Comparison of ENCODE assay signal across 8 mouse cellular contexts in the genomic region with DNA sequence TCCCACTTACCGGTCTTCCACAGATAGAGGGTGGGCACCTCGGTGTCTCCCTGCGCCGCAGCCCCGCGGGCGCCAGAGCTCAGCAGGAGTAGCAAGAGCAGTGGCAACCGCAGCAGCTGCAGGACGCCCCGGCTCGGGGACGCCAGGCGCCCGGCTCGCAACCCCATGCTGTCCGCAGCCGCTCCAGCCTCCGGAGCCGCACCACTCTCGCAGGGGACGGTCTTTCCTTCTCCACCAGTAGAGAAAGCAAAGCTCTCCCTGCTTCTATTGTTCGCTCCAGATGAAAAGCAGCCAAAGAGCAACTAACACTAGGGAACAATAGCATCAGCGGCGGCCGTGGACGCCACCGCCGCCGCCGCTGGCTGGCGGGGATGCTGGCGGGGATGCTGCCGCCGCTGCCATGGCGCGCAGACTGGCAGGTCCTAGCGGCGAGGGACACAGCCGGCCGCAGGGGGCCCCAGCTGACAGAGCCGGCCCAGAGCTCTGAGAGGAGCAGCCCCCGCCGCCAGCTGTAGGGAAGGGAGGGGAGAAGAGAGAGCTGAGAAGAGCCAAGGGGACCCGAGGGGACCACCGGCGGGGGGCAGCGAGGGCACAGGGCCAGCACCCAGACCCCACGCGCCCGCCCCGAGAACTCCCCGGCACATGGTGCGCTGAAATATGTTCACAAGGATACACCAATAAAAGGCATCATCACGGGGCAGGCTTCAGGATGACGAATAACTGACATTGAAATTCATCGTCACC. TPM values are rescaled to one million over a fixed set of nuclear protein-coding genes. Genes with fewer than 3 reads are reported as not detected.
DNase-seq lines count a peak whose midpoint lies in the region; ATAC-seq and TF ChIP-seq lines count a peak whose summit lies in the region.

A gene (minus strand): TSS at position 624 of the 744 bp plus-strand sequence.

- H3K4me1 ChIP-seq in brown adipose tissue, adult 24 weeks (ENCODE audit: control insufficient read depth, insufficient read depth, insufficient read length, low read length): no peaks in the 10 kb centered on the region
- peaks cover 14% of the 10 kb centered on the region for H3K4me1 ChIP-seq in forebrain, embryonic 13.5 days
- peaks cover 8% of the 10 kb centered on the region for H3K4me1 ChIP-seq in heart, embryonic 15.5 days (replicated peaks)
- no peaks in the 10 kb centered on the region for H3K4me1 ChIP-seq in liver, embryonic 12.5 days
- peaks cover 22% of the 10 kb centered on the region for H3K4me1 ChIP-seq in neural tube, embryonic 15.5 days

- H3K27ac ChIP-seq in brown adipose tissue, adult 24 weeks (replicated peaks; ENCODE audit: low read depth, low read length): no peak within 1 kb of the TSS; the same call in 1 of the 2 replicates
- peak within 1 kb of the TSS; percentile 87 for H3K27ac ChIP-seq in forebrain, embryonic 13.5 days
- H3K27ac ChIP-seq in heart, embryonic 15.5 days: peak within 1 kb of the TSS; percentile 80
- no peak within 1 kb of the TSS for H3K27ac ChIP-seq in liver, embryonic 12.5 days
- peak within 1 kb of the TSS; percentile 97 for H3K27ac ChIP-seq in neural tube, embryonic 15.5 days (replicated peaks)

- TF ChIP-seq CTCF in C2C12 (IDR thresholded peaks at IDR 0.05; ENCODE audit: control insufficient read depth, insufficient read depth, insufficient read length): no peak

- H3K9me3 ChIP-seq in forebrain, embryonic 13.5 days (replicated peaks): no peaks in the 10 kb centered on the region
- H3K9me3 ChIP-seq in heart, embryonic 15.5 days (replicated peaks): no peaks in the 10 kb centered on the region
- H3K9me3 ChIP-seq in liver, embryonic 12.5 days (replicated peaks): no peaks in the 10 kb centered on the region
- no peaks in the 10 kb centered on the region for H3K9me3 ChIP-seq in neural tube, embryonic 15.5 days (replicated peaks)

- H3K9ac ChIP-seq in forebrain, embryonic 13.5 days: peak within 1 kb of the TSS; percentile 76
- peak within 1 kb of the TSS; percentile 63 for H3K9ac ChIP-seq in heart, embryonic 15.5 days
- no peak within 1 kb of the TSS; the same call in 1 of the 2 replicates for H3K9ac ChIP-seq in liver, embryonic 12.5 days
- peak within 1 kb of the TSS; percentile 88 for H3K9ac ChIP-seq in neural tube, embryonic 15.5 days (replicated peaks)

- no peaks in the 10 kb centered on the region for H3K79me2 ChIP-seq in C2C12 (ENCODE audit: control insufficient read depth, insufficient read depth)

- H3ac ChIP-seq in C2C12 (ENCODE audit: control insufficient read depth, insufficient read length, low read depth): peak within 1 kb of the TSS; percentile 69

- WGBS in forebrain, embryonic 13.5 days: under 1% methylated on average over 56 of the region's 56 CpGs
- WGBS in heart, embryonic 15.5 days: 0% methylated on average over 55 of the region's 56 CpGs
- WGBS in liver, embryonic 12.5 days (ENCODE audit: insufficient replicate concordance): 2% methylated on average over 56 of the region's 56 CpGs
- under 1% methylated on average over 56 of the region's 56 CpGs for WGBS in neural tube, embryonic 15.5 days

- H3K27me3 ChIP-seq in C2C12 (ENCODE audit: control insufficient read depth, insufficient read depth, insufficient read length): no peaks in the 10 kb centered on the region
- peaks cover 9% of the 10 kb centered on the region; the same call in 1 of the 2 replicates for H3K27me3 ChIP-seq in forebrain, embryonic 13.5 days
- no peaks in the 10 kb centered on the region for H3K27me3 ChIP-seq in heart, embryonic 15.5 days
- peaks cover 35% of the 10 kb centered on the region for H3K27me3 ChIP-seq in liver, embryonic 12.5 days (replicated peaks)
- H3K27me3 ChIP-seq in neural tube, embryonic 15.5 days (replicated peaks): no peaks in the 10 kb centered on the region

- peak; percentile 92 for ATAC-seq in forebrain, embryonic 13.5 days
- ATAC-seq in heart, embryonic 15.5 days (replicated peaks; ENCODE audit: insufficient number of reproducible peaks, insufficient read depth, low FRiP score, low read depth): peak; percentile 87
- peak; percentile 44 for ATAC-seq in liver, embryonic 12.5 days
- ATAC-seq in neural tube, embryonic 15.5 days (ENCODE audit: low FRiP score): peak; percentile 90
- ATAC-seq in CD4-positive, CD25-positive, alpha-beta regulatory T cell, adult 4 months: no peak

- peak within 1 kb of the TSS; percentile 90 for H3K4me2 ChIP-seq in forebrain, embryonic 13.5 days
- H3K4me2 ChIP-seq in heart, embryonic 15.5 days: peak within 1 kb of the TSS; percentile 97
- H3K4me2 ChIP-seq in liver, embryonic 12.5 days: peak within 1 kb of the TSS; percentile 72
- H3K4me2 ChIP-seq in neural tube, embryonic 15.5 days: peak within 1 kb of the TSS; percentile 72

- H3K36me3 ChIP-seq in C2C12 (ENCODE audit: control insufficient read depth, insufficient read depth): no peaks in the 10 kb centered on the region
- no peaks in the 10 kb centered on the region for H3K36me3 ChIP-seq in forebrain, embryonic 13.5 days (ENCODE audit: poor library complexity, severe bottlenecking)
- no peaks in the 10 kb centered on the region for H3K36me3 ChIP-seq in heart, embryonic 15.5 days
- H3K36me3 ChIP-seq in liver, embryonic 12.5 days: no peaks in the 10 kb centered on the region
- no peaks in the 10 kb centered on the region for H3K36me3 ChIP-seq in neural tube, embryonic 15.5 days

- no peaks in the 10 kb centered on the region for H3K79me3 ChIP-seq in C2C12 (ENCODE audit: low read depth)

- peak within 1 kb of the TSS; percentile 31 for H3K4me3 ChIP-seq in C2C12 (ENCODE audit: insufficient read depth, poor library complexity, severe bottlenecking)
- H3K4me3 ChIP-seq in brown adipose tissue, adult 24 weeks (ENCODE audit: insufficient read depth, low read depth, low read length): peak within 1 kb of the TSS; percentile 62
- H3K4me3 ChIP-seq in forebrain, embryonic 13.5 days: peak within 1 kb of the TSS; percentile 63
- H3K4me3 ChIP-seq in heart, embryonic 15.5 days: peak within 1 kb of the TSS; percentile 67
- peak within 1 kb of the TSS; percentile 54 for H3K4me3 ChIP-seq in liver, embryonic 12.5 days
- peak within 1 kb of the TSS; percentile 75 for H3K4me3 ChIP-seq in neural tube, embryonic 15.5 days (replicated peaks)

- peak; percentile 30 to 55 for DNase-seq in kidney, postnatal 25 days

TF ChIP-seq in C2C12, 6 proteins besides CTCF, POLR2A, EP300 and RAD21:
- TF ChIP-seq MAX (IDR thresholded peaks at IDR 0.05): no peak
- TF ChIP-seq MYOD1 (IDR thresholded peaks at IDR 0.05; ENCODE audit: control insufficient read depth, insufficient read length, low read depth): peak; percentile 30

RNA-seq across cellular contexts. Expression of the gene that starts here (rescaled TPM):
- 4.2 TPM for polyA plus RNA-seq in C2C12 (2012; fragmentation: generic; extraction: Trizol)
- 1.5 and 2.7 TPM in 2 replicates for polyA plus RNA-seq in brown adipose tissue, adult 24 weeks (2012; ENCODE audit: insufficient read depth, insufficient read length, missing spikeins)
- polyA plus RNA-seq in forebrain, embryonic 13.5 days (2015; fragmentation: Nextera tagmentation; extraction: Ambion mirVana): 13.4 and 15.5 TPM in 2 replicates
- polyA plus RNA-seq in heart, embryonic 15.5 days (2015; fragmentation: Nextera tagmentation; extraction: Ambion mirVana): 3.7 and 5.6 TPM in 2 replicates
- 0.31 and 0.38 TPM in 2 replicates for polyA plus RNA-seq in liver, embryonic 12.5 days (2016; fragmentation: Nextera tagmentation; extraction: Ambion mirVana)
- polyA plus RNA-seq in neural tube, embryonic 15.5 days (2015; fragmentation: Nextera tagmentation; extraction: Ambion mirVana): 28.3 and 34.0 TPM in 2 replicates
- polyA plus RNA-seq in CD4-positive, CD25-positive, alpha-beta regulatory T cell, adult 4 months (2017; shearing (Covaris generic)): under 1 TPM in 1 of 2 experiments, not detected in 1; 0.46 TPM

Comparison
In these comparisons a context has a peak if more than half of its experiments do, and no peak if none do; other contexts are left out.
1. Peak in ATAC-seq, H3K4me3 ChIP-seq and H3K4me2 ChIP-seq in liver, embryonic 12.5 days; RNA of the gene not detected or under 1 TPM.
2. H3K27ac ChIP-seq: peak in forebrain, embryonic 13.5 days (single experiment), heart, embryonic 15.5 days (single experiment) and neural tube, embryonic 15.5 days (single experiment); none in brown adipose tissue, adult 24 weeks (single experiment) and liver, embryonic 12.5 days (single experiment).
3. Peak in every context shown above with its lines, with median percentiles within 50 percentile points of each other: H3K4me3 ChIP-seq and H3K4me2 ChIP-seq.